Mouse (Mus musculus) liver, embryonic 14.5 days (tissue): ENCODE results near the gene Rasa4.

Source experiments
- CTCF ChIP-seq: IDR thresholded peaks from 2 replicates; pipeline ENCODE4 v1.5.1; 2016; ENCODE audit warnings: antibody characterized with exemption, low read depth, control low read depth
- EP300 ChIP-seq: IDR thresholded peaks from 2 replicates; pipeline ENCODE4 v1.6.1; 2016; ENCODE audit warnings: antibody characterized with exemption, low read depth

GRCm38 (mm10) chr5:136078136-136078535 lies 5.6 kb upstream of the Rasa4 start:
- TF ChIP-seq CTCF (no peak), EP300 (no peak)
